Mouse (Mus musculus): ENCODE results near the gene Pdlim3. TPM values are rescaled to one million over a fixed set of nuclear protein-coding genes. Genes with fewer than 3 reads are reported as not detected.

Pdlim3 gene
- polyA plus RNA-seq, 1 experiment from 2014 or later = 190 TPM

DNA sequence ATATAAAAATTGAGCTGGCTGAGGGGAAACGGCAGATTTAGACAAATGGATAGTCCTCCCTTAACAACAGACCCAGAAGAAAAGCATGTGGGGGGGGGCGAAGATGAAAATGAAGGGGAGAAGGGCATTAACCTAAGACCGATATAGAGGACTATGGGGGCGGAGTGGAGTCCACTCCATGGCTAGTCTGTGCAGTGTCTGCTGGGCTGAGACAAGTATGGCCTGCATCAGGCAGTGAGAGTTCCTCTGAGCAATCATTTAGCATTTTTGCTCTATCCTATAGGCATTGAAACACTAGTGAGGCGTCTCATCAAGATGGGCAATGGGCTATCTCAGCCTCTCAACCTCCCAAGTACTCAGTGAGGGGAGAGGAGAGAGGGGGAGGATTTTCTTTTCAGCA is 8.9 kb upstream of the Pdlim3 start:
- H3K27ac ChIP-seq (replicated peaks) = peak overlapping the region; percentile 88; the same call in 1 of the 2 replicates
- no peaks in the 10 kb centered on the region for H3K9me3 ChIP-seq
- ATAC-seq (ENCODE audit: extremely low read depth, insufficient number of reproducible peaks, low FRiP score, low TSS enrichment) = no peak
- H3K4me1 ChIP-seq = peaks cover 24% of the 10 kb centered on the region
- H3K4me2 ChIP-seq = no peak overlapping the region
- H3K27me3 ChIP-seq (replicated peaks) = no peaks in the 10 kb centered on the region
- H3K9ac ChIP-seq = no peak overlapping the region
- WGBS = 81% methylated on average over 5 of the region's 5 CpGs
- H3K4me3 ChIP-seq = no peak overlapping the region
- H3K36me3 ChIP-seq = no peaks in the 10 kb centered on the region; the same call in 1 of the 2 replicates

- WGBS = 79% methylated on average over 7 of the region's 7 CpGs
- no peak overlapping the region for H3K4me3 ChIP-seq
- H3K36me3 ChIP-seq = no peaks in the 10 kb centered on the region; the same call in 1 of the 2 replicates
- no peaks in the 10 kb centered on the region for H3K9me3 ChIP-seq
- no peak overlapping the region for H3K27ac ChIP-seq (replicated peaks)
- H3K27me3 ChIP-seq (replicated peaks) = no peaks in the 10 kb centered on the region
- no peak overlapping the region for H3K9ac ChIP-seq
- ATAC-seq (ENCODE audit: extremely low read depth, insufficient number of reproducible peaks, low FRiP score, low TSS enrichment) = no peak
- H3K4me2 ChIP-seq = no peak overlapping the region
- H3K4me1 ChIP-seq = peaks cover 13% of the 10 kb centered on the region
These were observed 7.6 kb upstream of the Pdlim3 start for GRCm38 (mm10) chr8:45877680-45878079.

GRCm38 (mm10) chr8:45880457-45880856 is 4.8 kb upstream of the Pdlim3 start:
- 71% methylated on average over 3 of the region's 3 CpGs for WGBS
- no peak for ATAC-seq (ENCODE audit: extremely low read depth, insufficient number of reproducible peaks, low FRiP score, low TSS enrichment)
- Histone ChIP-seq H3K9me3 (no peaks in the 10 kb centered on the region), H3K4me1 (peaks cover 13% of the 10 kb centered on the region), H3K27me3 (replicated peaks) (no peaks in the 10 kb centered on the region), H3K36me3 (no peaks in the 10 kb centered on the region; the same call in 1 of the 2 replicates), H3K4me3 (no peak overlapping the region), H3K4me2 (no peak overlapping the region), H3K27ac (replicated peaks) (no peak overlapping the region), H3K9ac (no peak overlapping the region)

GRCm38 (mm10) chr8:45881726-45882125 is 3.5 kb upstream of the Pdlim3 start:
- WGBS = 87% methylated on average over 8 of the region's 8 CpGs
- Histone ChIP-seq H3K9me3 (no peaks in the 10 kb centered on the region), H3K4me2 (no peak overlapping the region), H3K36me3 (no peaks in the 10 kb centered on the region; the same call in 1 of the 2 replicates), H3K9ac (no peak overlapping the region), H3K27ac (replicated peaks) (no peak overlapping the region), H3K27me3 (replicated peaks) (no peaks in the 10 kb centered on the region), H3K4me3 (no peak overlapping the region), H3K4me1 (peaks cover 14% of the 10 kb centered on the region)
- no peak for ATAC-seq (ENCODE audit: extremely low read depth, insufficient number of reproducible peaks, low FRiP score, low TSS enrichment)

DNA sequence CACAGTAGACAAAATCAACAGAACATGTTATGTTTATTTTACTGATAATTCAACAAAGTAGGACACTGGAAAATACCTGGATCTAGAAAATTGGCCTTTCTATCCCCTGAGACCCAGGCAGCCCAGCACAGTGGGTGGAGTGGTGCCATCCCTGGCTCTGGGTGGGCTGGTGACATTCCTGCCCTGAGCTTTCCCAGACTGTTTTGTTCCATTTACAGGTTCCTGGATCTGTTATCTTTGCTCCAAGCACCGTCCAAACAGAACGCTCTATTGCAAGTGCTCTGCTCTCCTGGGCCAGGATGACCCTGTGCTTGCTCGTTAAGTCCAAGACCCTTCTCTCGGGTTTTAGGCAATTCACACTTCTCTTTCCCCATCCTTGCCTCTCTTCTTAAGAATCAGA is 1.5 kb upstream of the Pdlim3 start:
- no peaks in the 10 kb centered on the region; the same call in 1 of the 2 replicates for H3K36me3 ChIP-seq
- H3K4me3 ChIP-seq = no peak overlapping the region
- no peaks in the 10 kb centered on the region for H3K27me3 ChIP-seq (replicated peaks)
- ATAC-seq (ENCODE audit: extremely low read depth, insufficient number of reproducible peaks, low FRiP score, low TSS enrichment) = no peak
- peaks cover 27% of the 10 kb centered on the region for H3K4me1 ChIP-seq
- H3K4me2 ChIP-seq = peak overlapping the region; percentile 79
- H3K9me3 ChIP-seq = no peaks in the 10 kb centered on the region
- no peak overlapping the region for H3K9ac ChIP-seq
- no peak overlapping the region for H3K27ac ChIP-seq (replicated peaks)
- WGBS = 21% methylated on average over 4 of the region's 4 CpGs

- peak overlapping the region; percentile 79 for H3K4me2 ChIP-seq
- H3K4me3 ChIP-seq = peak overlapping the region; percentile 75
- H3K9me3 ChIP-seq = no peaks in the 10 kb centered on the region
- peaks cover 32% of the 10 kb centered on the region for H3K4me1 ChIP-seq
- no peaks in the 10 kb centered on the region for H3K27me3 ChIP-seq (replicated peaks)
- H3K27ac ChIP-seq (replicated peaks) = peak overlapping the region; percentile 96
- peak overlapping the region; percentile 93 for H3K9ac ChIP-seq
- WGBS = 5% methylated on average over 13 of the region's 13 CpGs
- no peaks in the 10 kb centered on the region; the same call in 1 of the 2 replicates for H3K36me3 ChIP-seq
- ATAC-seq (ENCODE audit: extremely low read depth, insufficient number of reproducible peaks, low FRiP score, low TSS enrichment) = no peak
These were observed 709 bp upstream of the Pdlim3 start for GRCm38 (mm10) chr8:45884552-45884951.

- Histone ChIP-seq H3K27me3 (replicated peaks) (no peaks in the 10 kb centered on the region), H3K4me2 (peak overlapping the region; percentile 79), H3K9ac (peak overlapping the region; percentile 93), H3K9me3 (no peaks in the 10 kb centered on the region), H3K27ac (replicated peaks) (peak overlapping the region; percentile 96), H3K4me1 (peaks cover 37% of the 10 kb centered on the region), H3K36me3 (no peaks in the 10 kb centered on the region), H3K4me3 (peak overlapping the region; percentile 75)
- WGBS = 18% methylated on average over 2 of the region's 2 CpGs
- ATAC-seq (ENCODE audit: extremely low read depth, insufficient number of reproducible peaks, low FRiP score, low TSS enrichment) = peak; percentile 42; the same call in 1 of the 2 replicates
These were observed 514 bp downstream of the Pdlim3 start for GRCm38 (mm10) chr8:45885775-45886174.

DNA sequence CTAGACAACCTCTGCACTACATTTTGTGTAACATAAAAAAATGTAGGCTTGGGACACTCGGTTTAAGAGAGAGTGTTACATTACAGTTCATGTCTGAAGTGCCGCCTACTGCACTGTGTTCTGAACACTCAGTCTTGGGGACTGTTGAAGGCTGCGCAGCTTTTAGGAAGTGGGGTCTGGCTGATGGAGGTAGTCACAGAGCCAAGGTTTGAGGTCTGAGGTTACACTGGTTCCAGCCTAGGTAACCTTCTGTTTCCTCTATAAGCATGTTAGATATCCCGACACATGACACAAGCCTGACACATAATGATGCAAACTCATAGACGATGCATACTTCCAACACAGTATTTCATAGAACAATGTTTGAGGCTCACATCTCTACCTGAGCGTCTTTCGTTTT is 4.5 kb downstream of the Pdlim3 start:
- H3K9ac ChIP-seq = no peak overlapping the region
- no peaks in the 10 kb centered on the region for H3K27me3 ChIP-seq (replicated peaks)
- peaks cover 24% of the 10 kb centered on the region for H3K36me3 ChIP-seq
- peaks cover 28% of the 10 kb centered on the region for H3K4me1 ChIP-seq
- H3K4me2 ChIP-seq = peak overlapping the region; percentile 79
- ATAC-seq (ENCODE audit: extremely low read depth, insufficient number of reproducible peaks, low FRiP score, low TSS enrichment) = no peak
- 82% methylated on average over 7 of the region's 7 CpGs for WGBS
- 0 out of 2 replicates have a peak overlapping the region, but pooled peaks have one; percentile 3 for H3K4me3 ChIP-seq
- no peaks in the 10 kb centered on the region for H3K9me3 ChIP-seq
- H3K27ac ChIP-seq (replicated peaks) = no peak overlapping the region

DNA sequence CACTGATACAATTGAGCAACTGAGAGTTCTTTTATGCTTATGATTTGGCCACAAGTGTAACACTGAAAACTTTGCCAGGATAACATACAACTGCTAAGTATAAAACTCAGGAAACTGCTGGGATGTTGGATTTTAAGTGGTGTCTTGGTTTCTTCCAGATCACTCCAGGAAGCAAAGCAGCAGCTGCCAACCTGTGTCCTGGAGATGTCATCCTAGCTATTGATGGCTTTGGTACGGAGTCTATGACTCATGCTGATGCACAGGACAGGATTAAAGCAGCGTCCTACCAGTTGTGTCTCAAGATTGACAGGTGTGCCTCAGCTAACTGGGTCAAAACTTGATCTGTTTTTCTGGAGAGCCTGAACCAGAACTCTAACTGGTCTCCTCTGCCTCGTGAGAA is 11.3 kb downstream of the Pdlim3 start:
- no peaks in the 10 kb centered on the region for H3K9me3 ChIP-seq
- no peak for ATAC-seq (ENCODE audit: extremely low read depth, insufficient number of reproducible peaks, low FRiP score, low TSS enrichment)
- no peak overlapping the region for H3K4me2 ChIP-seq
- no peaks in the 10 kb centered on the region for H3K27me3 ChIP-seq (replicated peaks)
- 71% methylated on average over 3 of the region's 3 CpGs for WGBS
- H3K36me3 ChIP-seq = peaks cover 61% of the 10 kb centered on the region
- H3K4me3 ChIP-seq = no peak overlapping the region
- no peak overlapping the region for H3K9ac ChIP-seq
- H3K4me1 ChIP-seq = peaks cover 20% of the 10 kb centered on the region
- H3K27ac ChIP-seq (replicated peaks) = no peak overlapping the region

GRCm38 (mm10) chr8:45899783-45900182 is 14.5 kb downstream of the Pdlim3 start:
- no peak overlapping the region for H3K4me2 ChIP-seq
- no peak overlapping the region for H3K9ac ChIP-seq
- no peaks in the 10 kb centered on the region for H3K9me3 ChIP-seq
- no peak overlapping the region for H3K4me3 ChIP-seq
- ATAC-seq (ENCODE audit: extremely low read depth, insufficient number of reproducible peaks, low FRiP score, low TSS enrichment) = no peak
- no peaks in the 10 kb centered on the region for H3K27me3 ChIP-seq (replicated peaks)
- peak overlapping the region; percentile 56 for H3K27ac ChIP-seq (replicated peaks)
- H3K36me3 ChIP-seq = peaks cover 55% of the 10 kb centered on the region
- WGBS = 54% methylated on average over 3 of the region's 3 CpGs
- H3K4me1 ChIP-seq = peaks cover 48% of the 10 kb centered on the region

DNA sequence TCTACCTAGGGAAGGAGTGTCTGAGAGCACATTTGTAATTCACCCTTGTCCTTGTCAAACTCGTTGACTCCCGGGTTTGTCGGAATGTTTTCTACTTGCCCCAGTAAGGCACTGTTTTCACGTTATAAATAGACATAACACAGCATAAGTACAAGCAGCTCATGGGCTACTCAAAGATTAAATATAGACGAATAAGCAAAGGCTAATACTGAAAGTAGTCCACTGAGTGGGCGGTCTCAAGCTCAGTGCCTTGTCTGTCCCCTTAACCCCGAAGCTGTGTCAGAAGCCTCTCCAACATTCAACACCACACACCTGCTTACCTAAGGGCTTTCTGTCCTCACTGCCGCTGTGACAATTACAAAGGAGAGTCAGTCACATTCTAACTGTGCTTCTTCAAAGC is 16.4 kb downstream of the Pdlim3 start:
- peak; percentile 73; the same call in 1 of the 2 replicates for ATAC-seq (ENCODE audit: extremely low read depth, insufficient number of reproducible peaks, low FRiP score, low TSS enrichment)
- H3K9ac ChIP-seq = peak overlapping the region; percentile 71
- no peaks in the 10 kb centered on the region for H3K27me3 ChIP-seq (replicated peaks)
- no peaks in the 10 kb centered on the region for H3K9me3 ChIP-seq
- 0 out of 2 replicates have a peak overlapping the region, but pooled peaks have one; percentile 11 for H3K4me3 ChIP-seq
- peaks cover 60% of the 10 kb centered on the region for H3K36me3 ChIP-seq
- peaks cover 41% of the 10 kb centered on the region for H3K4me1 ChIP-seq
- H3K27ac ChIP-seq (replicated peaks) = peak overlapping the region; percentile 94
- peak overlapping the region; percentile 53 for H3K4me2 ChIP-seq
- WGBS = 42% methylated on average over 8 of the region's 8 CpGs

DNA sequence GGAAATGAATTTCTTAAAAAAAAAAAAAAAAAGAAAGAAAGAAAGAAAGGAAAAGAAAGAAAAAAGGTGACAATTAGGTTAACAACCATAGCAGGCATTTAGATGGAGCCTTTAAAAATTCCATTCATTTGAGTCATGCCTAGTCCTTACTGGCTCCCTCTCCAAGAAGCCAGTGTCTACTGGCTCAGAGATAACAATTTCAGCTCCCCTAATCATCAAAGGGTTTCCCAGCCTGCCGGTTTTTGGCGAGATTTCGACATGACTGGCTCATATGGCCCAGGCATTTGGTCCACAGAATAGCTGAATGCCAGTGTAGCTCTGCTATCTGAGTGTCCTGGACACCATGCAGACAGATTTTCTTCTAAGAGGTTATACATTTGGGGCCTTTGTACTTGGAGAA is 18.4 kb downstream of the Pdlim3 start:
- peak overlapping the region; percentile 71 for H3K27ac ChIP-seq (replicated peaks)
- no peaks in the 10 kb centered on the region for H3K9me3 ChIP-seq
- ATAC-seq (ENCODE audit: extremely low read depth, insufficient number of reproducible peaks, low FRiP score, low TSS enrichment) = no peak
- H3K4me2 ChIP-seq = no peak overlapping the region
- H3K36me3 ChIP-seq = peaks cover 67% of the 10 kb centered on the region
- no peak overlapping the region for H3K9ac ChIP-seq
- H3K4me3 ChIP-seq = no peak overlapping the region
- no peaks in the 10 kb centered on the region for H3K27me3 ChIP-seq (replicated peaks)
- 4% methylated on average over 3 of the region's 3 CpGs for WGBS
- peaks cover 41% of the 10 kb centered on the region for H3K4me1 ChIP-seq
